In the genomic region with DNA sequence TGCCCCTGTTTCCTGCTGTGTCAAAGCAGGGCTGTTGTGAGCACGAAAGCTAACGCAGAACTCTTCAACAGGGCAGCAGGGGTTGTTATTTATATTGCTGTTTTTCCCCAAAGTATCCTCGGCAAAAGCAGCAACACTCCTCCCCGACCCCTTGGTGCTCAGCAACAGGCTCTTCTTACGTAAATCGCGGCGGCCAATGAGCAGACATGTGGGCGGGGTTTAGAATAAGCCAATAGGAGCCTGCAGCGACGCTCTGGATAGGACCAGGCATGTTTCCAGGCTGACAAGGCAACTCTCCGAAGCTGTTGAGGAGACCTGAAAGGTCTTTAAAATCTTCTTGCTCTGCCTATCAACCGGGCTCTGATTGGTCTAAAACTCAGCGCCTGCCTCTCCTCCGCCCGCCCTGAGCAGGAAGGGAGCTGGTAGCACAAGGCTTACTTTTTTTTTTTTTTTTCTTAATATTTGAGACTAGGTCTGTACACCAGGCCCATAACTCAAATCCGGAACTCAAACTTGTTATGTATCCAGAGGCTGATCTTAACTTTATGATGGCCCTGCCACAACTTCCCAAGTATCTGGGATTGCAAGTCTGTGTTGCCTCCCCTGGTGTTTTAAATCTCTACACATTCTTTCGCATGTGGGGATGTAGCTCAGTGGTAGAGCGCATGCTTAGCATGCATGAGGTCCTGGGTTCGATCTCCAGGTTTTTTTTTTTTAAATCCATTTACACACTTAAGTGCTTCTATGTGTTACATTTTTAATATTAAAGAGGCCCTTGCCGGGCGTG, we compare ENCODE assay signal across 8 mouse cellular contexts. TPM values are rescaled to one million over a fixed set of nuclear protein-coding genes. Genes with fewer than 3 reads are reported as not detected.
DNase-seq lines count a peak whose midpoint lies in the region; ATAC-seq and TF ChIP-seq lines count a peak whose summit lies in the region.

No protein-coding gene starts in this region.

- peak overlapping the region; percentile 27; the same call in 1 of the 2 replicates for H3K9ac ChIP-seq in lung, postnatal 0 days (replicated peaks; ENCODE audit: low read depth)

- H3K4me3 ChIP-seq in hindbrain, embryonic 10.5 days: peak overlapping the region; percentile 58
- peak overlapping the region; percentile 43 for H3K4me3 ChIP-seq in lung, postnatal 0 days (ENCODE audit: low read depth, low read length)

- no peaks in the 10 kb centered on the region for H3K9me3 ChIP-seq in hindbrain, embryonic 10.5 days
- no peaks in the 10 kb centered on the region for H3K9me3 ChIP-seq in lung, postnatal 0 days (ENCODE audit: low read length)

- H3K4me1 ChIP-seq in hindbrain, embryonic 10.5 days (replicated peaks): peaks cover 24% of the 10 kb centered on the region
- peaks cover 4% of the 10 kb centered on the region; the same call in 1 of the 2 replicates for H3K4me1 ChIP-seq in lung, postnatal 0 days (ENCODE audit: insufficient read depth, low read depth, low read length)

- H3K36me3 ChIP-seq in hindbrain, embryonic 10.5 days: no peaks in the 10 kb centered on the region
- no peaks in the 10 kb centered on the region for H3K36me3 ChIP-seq in lung, postnatal 0 days (ENCODE audit: insufficient read depth, low read length)

- TF ChIP-seq CTCF in lung, postnatal 0 days (IDR thresholded peaks at IDR 0.05): no peak

- WGBS in hindbrain, embryonic 10.5 days: 20% methylated on average over 22 of the region's 22 CpGs
- 20% methylated on average over 22 of the region's 22 CpGs for WGBS in lung, postnatal 0 days

- peak; percentile 94 for ATAC-seq in lung, postnatal 0 days

- H3K4me2 ChIP-seq in lung, postnatal 0 days (replicated peaks; ENCODE audit: low read depth, low read length): peak overlapping the region; percentile 68

- H3K27ac ChIP-seq in hindbrain, embryonic 10.5 days: peak overlapping the region; percentile 74
- peak overlapping the region; percentile 77 for H3K27ac ChIP-seq in lung, postnatal 0 days (ENCODE audit: low read length)

- TF ChIP-seq EP300 in lung, postnatal 0 days (IDR thresholded peaks at IDR 0.05): no peak

- H3K27me3 ChIP-seq in hindbrain, embryonic 10.5 days (ENCODE audit: insufficient read depth, poor library complexity, severe bottlenecking): peaks cover 11% of the 10 kb centered on the region
- H3K27me3 ChIP-seq in lung, postnatal 0 days (replicated peaks; ENCODE audit: insufficient read depth, low read length): no peaks in the 10 kb centered on the region

- DNase-seq in MEL-GATA-1-ER (ENCODE audit: extremely low read depth, low read depth): peak; percentile 99
- DNase-seq in cerebellum, adult 8-10 months: peak; percentile 79
- peak; percentile 97 for DNase-seq in forelimb bud, embryonic 11.5 days (ENCODE audit: low read depth, low spot score)
- DNase-seq in hindbrain, embryonic 10.5 days (ENCODE audit: low spot score): peak; percentile 88
- DNase-seq in layer of hippocampus, adult 9-11 months: peak; percentile 98
- peak; percentile 100 for DNase-seq in lung, postnatal 0 days (ENCODE audit: low spot score)
- peak; percentile 78 for DNase-seq in ovary, postnatal 14 days (ENCODE audit: low spot score)
- DNase-seq in thymus, postnatal 14 days: peak; percentile 92

RNA-seq across cellular contexts. Expression of a gene that starts 5.3 kb away (rescaled TPM):
- polyA plus RNA-seq in hindbrain, embryonic 10.5 days (2016; fragmentation: Nextera tagmentation; extraction: Ambion mirVana): 12.9 and 13.0 TPM in 2 replicates
- polyA plus RNA-seq in lung, postnatal 0 days (2015; fragmentation: Nextera tagmentation; extraction: Ambion mirVana): 11.6 and 16.0 TPM in 2 replicates

RNA-seq across cellular contexts. Expression of a gene that starts 17.9 kb away (rescaled TPM):
- polyA plus RNA-seq in hindbrain, embryonic 10.5 days (2016; fragmentation: Nextera tagmentation; extraction: Ambion mirVana): 1,033 and 1,169 TPM in 2 replicates
- 700 and 732 TPM in 2 replicates for polyA plus RNA-seq in lung, postnatal 0 days (2015; fragmentation: Nextera tagmentation; extraction: Ambion mirVana)

RNA-seq across cellular contexts. Expression of a gene that starts 19.8 kb away (rescaled TPM):
- polyA plus RNA-seq in hindbrain, embryonic 10.5 days (2016; fragmentation: Nextera tagmentation; extraction: Ambion mirVana): 202 and 214 TPM in 2 replicates
- 157 and 182 TPM in 2 replicates for polyA plus RNA-seq in lung, postnatal 0 days (2015; fragmentation: Nextera tagmentation; extraction: Ambion mirVana)

RNA-seq across cellular contexts. Expression of a gene that starts 48.3 kb away (rescaled TPM):
- 0.42 and 0.81 TPM in 2 replicates for polyA plus RNA-seq in hindbrain, embryonic 10.5 days (2016; fragmentation: Nextera tagmentation; extraction: Ambion mirVana)
- polyA plus RNA-seq in lung, postnatal 0 days (2015; fragmentation: Nextera tagmentation; extraction: Ambion mirVana): 2.1 and 2.5 TPM in 2 replicates

RNA-seq across cellular contexts. Expression of a gene that starts 51.8 kb away (rescaled TPM):
- polyA plus RNA-seq in hindbrain, embryonic 10.5 days (2016; fragmentation: Nextera tagmentation; extraction: Ambion mirVana): 29.0 and 33.3 TPM in 2 replicates
- polyA plus RNA-seq in lung, postnatal 0 days (2015; fragmentation: Nextera tagmentation; extraction: Ambion mirVana): 10.4 and 11.3 TPM in 2 replicates

Comparison
In these comparisons a context has a peak if more than half of its experiments do, and no peak if none do; other contexts are left out.
1. Peak in every context shown above with its lines: DNase-seq, ATAC-seq, H3K4me3 ChIP-seq and H3K27ac ChIP-seq.